Mouse (Mus musculus) Patski (cell line): Measurements from ENCODE around the gene Gm11037. TPM values are rescaled to one million over a fixed set of nuclear protein-coding genes. Genes with fewer than 3 reads are reported as not detected.

Experiments
- ATAC-seq: fragments of 100-300 bp; one replicate; pipeline ENCODE4 v1.8.0; 2021
- CTCF ChIA-PET: fragments of 350-600 bp; sonication (Branson Sonifier 250); formaldehyde crosslinking; loops from one replicate; lab custom pipeline; 2022; ENCODE audit warnings: inconsistent platforms; lab: Charles Lee
- POLR2A ChIA-PET: fragments of 350-600 bp; sonication (Branson Sonifier 250); formaldehyde crosslinking; loops from one replicate; lab custom pipeline; 2022; ENCODE audit warnings: antibody characterized with exemption, inconsistent platforms; lab: Charles Lee
- DNase-seq: peaks from one replicate; pipeline ENCODE4 v3.0.0-alpha.2; 2011; ENCODE audit warnings: low read depth, low spot score
- H3K27me3 ChIP-seq: fragments of 371-371 bp; one replicate; pipeline ENCODE4 v1.5.1; 2021
- CTCF ChIP-seq: fragments of 100-300 bp; IDR thresholded peaks from one replicate; pipeline ENCODE4 v1.5.1; 2021
- in situ Hi-C: fragments of 300-500 bp; cut with MboI; formaldehyde crosslinking; loops from 3 replicates; pipeline ENCODE4 v1.11.1; 2018; ENCODE audit warnings: low pct_unique_long_range_greater_than_20kb, mixed read lengths
- polyA plus RNA-seq: library from polyadenylated mRNA; unstranded; gene quantifications from one replicate; pipeline ENCODE4 v1.2.3, GENCODE M21; 2021

The Gm11037 gene
- polyA plus RNA-seq, 1 experiment from 2014 or later, result not detected

GRCm38 (mm10) chr2:131148353-131149253 lies 15.3 kb downstream of the Gm11037 start:
- TF ChIP-seq CTCF, result no peak
- CTCF ChIA-PET, result no interaction called here
- H3K27me3 ChIP-seq, result no peaks in the 10 kb centered on the region
- POLR2A ChIA-PET, result interaction anchor here (1.3 kb wide), 1 partner anchor 10 kb away, joined by 3 read pairs; no protein-coding TSS in a partner anchor
- DNase-seq (peak; percentile 65), ATAC-seq (peak; percentile 77)
- in situ Hi-C loops, result no loop called here

DNA sequence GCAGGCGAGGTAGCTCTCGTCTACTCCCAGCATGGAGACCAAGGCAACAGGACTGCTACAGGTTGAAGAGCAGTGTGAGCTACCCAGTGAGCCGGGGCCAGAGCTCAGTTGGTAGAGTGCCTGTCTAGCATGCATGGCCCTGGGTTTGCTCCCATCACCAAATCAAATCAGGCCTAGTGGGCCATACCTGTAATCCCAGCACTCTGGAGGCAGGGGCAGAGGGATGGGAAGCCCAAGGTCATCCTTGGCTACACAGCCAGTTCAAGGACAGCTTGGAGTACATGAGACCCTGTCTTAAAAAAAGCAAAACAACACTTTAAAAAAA lies 15.9 kb downstream of the Gm11037 start:
- CTCF ChIA-PET, result no interaction called here
- no peak for TF ChIP-seq CTCF
- DNase-seq (no peak), ATAC-seq (no peak)
- in situ Hi-C loops, result no loop called here
- POLR2A ChIA-PET, result interaction anchor here (1.3 kb wide), 1 partner anchor 9 kb away, joined by 3 read pairs; no protein-coding TSS in a partner anchor
- H3K27me3 ChIP-seq, result no peaks in the 10 kb centered on the region

DNA sequence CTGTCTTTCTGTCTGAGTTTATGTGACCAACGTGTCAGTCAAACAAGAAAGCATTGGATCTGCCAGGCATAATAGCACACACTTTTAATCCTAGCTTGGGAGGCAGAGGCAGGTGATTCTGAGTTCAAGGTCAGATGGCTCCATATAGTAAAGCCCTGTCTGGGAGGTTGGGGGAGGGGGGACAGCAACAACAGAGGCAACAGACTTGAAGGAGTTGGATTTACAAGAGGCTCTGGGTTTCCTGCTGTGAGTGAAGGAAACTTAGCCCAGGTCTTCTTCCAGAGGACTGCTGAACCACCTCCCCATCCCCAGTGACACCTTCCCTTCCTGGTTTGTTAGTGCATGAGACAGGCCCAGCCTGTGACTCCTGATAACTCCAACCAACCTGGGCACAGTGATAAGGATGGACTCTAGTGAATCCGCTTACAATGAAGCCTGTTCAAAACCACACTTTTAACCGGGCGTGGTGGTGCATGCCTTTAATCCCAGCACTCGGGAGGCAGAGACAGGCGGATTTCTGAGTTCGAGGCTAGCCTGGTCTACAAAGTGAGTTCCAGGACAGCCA lies 19.0 kb downstream of the Gm11037 start:
- no peak for ATAC-seq
- in situ Hi-C loops, result no loop called here
- no peaks in the 10 kb centered on the region for H3K27me3 ChIP-seq
- DNase-seq, result no peak
- ChIA-PET POLR2A (no interaction called here), CTCF (no interaction called here)
- TF ChIP-seq CTCF, result no peak

DNA sequence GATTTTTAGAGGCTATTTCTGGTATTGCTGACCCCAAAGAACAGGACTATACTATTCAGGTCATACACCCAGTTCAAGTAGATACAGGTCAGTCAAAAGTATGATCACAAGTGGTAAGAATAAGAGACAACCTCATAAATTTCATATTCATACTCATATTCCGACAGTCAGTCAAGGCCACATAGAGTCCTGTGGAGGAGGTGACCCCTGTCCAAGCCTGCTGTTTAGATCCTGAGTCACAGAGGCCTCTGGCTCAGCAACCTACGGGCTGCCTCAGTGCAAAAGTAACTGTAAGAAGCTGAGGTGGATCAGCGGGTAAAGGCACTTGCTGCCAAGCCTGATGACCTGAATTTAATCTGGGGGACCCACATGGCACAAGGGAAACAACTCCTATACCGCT lies 20.7 kb downstream of the Gm11037 start:
- no peak for DNase-seq

GRCm38 (mm10) chr2:131156987-131157386 lies 23.7 kb downstream of the Gm11037 start:
- no peaks in the 10 kb centered on the region for H3K27me3 ChIP-seq
- ATAC-seq, result no peak
- no peak for TF ChIP-seq CTCF
- in situ Hi-C loops, result no loop called here
- ChIA-PET CTCF (no interaction called here), POLR2A (no interaction called here)
- DNase-seq, result no peak

More for the DNA sequence above, 20.7 kb downstream of the Gm11037 start:
- in situ Hi-C loops, result no loop called here
- ATAC-seq, result no peak
- POLR2A ChIA-PET, result no interaction called here
- no peaks in the 10 kb centered on the region for H3K27me3 ChIP-seq
- CTCF ChIA-PET, result interaction anchor here (2.4 kb wide), 1 partner anchor 10 kb away, joined by 5 read pairs; no protein-coding TSS in a partner anchor
- TF ChIP-seq CTCF, result no peak

- peak; percentile 11 for ATAC-seq
- in situ Hi-C loops, result no loop called here
- POLR2A ChIA-PET, result interaction anchor here (0.6 to 2.8 kb wide), 5 partner anchors 12 to 171 kb away, joined by 4 to 8 read pairs (median 6); no protein-coding TSS in a partner anchor
- CTCF ChIA-PET, result interaction anchor here (0.9 to 3.0 kb wide), 6 partner anchors 10 to 103 kb away, joined by 3 to 11 read pairs (median 4); partner anchors contain the start of gene Spef1
- no peak for TF ChIP-seq CTCF
- H3K27me3 ChIP-seq, result no peaks in the 10 kb centered on the region
- no peak for DNase-seq
These were observed 26.2 kb downstream of the Gm11037 start for GRCm38 (mm10) chr2:131159491-131159910.

GRCm38 (mm10) chr2:131159938-131160581 lies 26.8 kb downstream of the Gm11037 start, which contains the start of gene 1700037H04Rik:
1700037H04Rik (minus strand) TSS chr2:131160081.
- in situ Hi-C loops, result loop anchor here (5.0 to 10.0 kb wide), 2 partner anchors 68 to 195 kb away; no protein-coding TSS in a partner anchor
- DNase-seq, result peak; percentile 85
- no peaks in the 10 kb centered on the region for H3K27me3 ChIP-seq
- ChIA-PET CTCF (interaction anchor here (0.9 to 3.0 kb wide), 7 partner anchors 9 to 103 kb away, joined by 3 to 11 read pairs (median 4); partner anchors contain the start of gene Spef1), POLR2A (interaction anchor here (0.6 to 2.8 kb wide), 5 partner anchors 11 to 172 kb away, joined by 4 to 8 read pairs (median 6); no protein-coding TSS in a partner anchor)
- peak; percentile 95 for ATAC-seq
- TF ChIP-seq CTCF, result no peak

GRCm38 (mm10) chr2:131160671-131161111 lies 27.4 kb downstream of the Gm11037 start:
- ChIA-PET POLR2A (interaction anchor here (1.2 to 2.8 kb wide), 4 partner anchors 11 to 66 kb away, joined by 4 to 8 read pairs (median 7); no protein-coding TSS in a partner anchor), CTCF (interaction anchor here (0.9 to 3.0 kb wide), 7 partner anchors 9 to 100 kb away, joined by 3 to 11 read pairs (median 4); no protein-coding TSS in a partner anchor)
- in situ Hi-C loops, result loop anchor here (5.0 to 10.0 kb wide), 2 partner anchors 68 to 196 kb away; no protein-coding TSS in a partner anchor
- TF ChIP-seq CTCF, result no peak
- ATAC-seq, result peak; percentile 22
- H3K27me3 ChIP-seq, result no peaks in the 10 kb centered on the region
- DNase-seq, result no peak

DNA sequence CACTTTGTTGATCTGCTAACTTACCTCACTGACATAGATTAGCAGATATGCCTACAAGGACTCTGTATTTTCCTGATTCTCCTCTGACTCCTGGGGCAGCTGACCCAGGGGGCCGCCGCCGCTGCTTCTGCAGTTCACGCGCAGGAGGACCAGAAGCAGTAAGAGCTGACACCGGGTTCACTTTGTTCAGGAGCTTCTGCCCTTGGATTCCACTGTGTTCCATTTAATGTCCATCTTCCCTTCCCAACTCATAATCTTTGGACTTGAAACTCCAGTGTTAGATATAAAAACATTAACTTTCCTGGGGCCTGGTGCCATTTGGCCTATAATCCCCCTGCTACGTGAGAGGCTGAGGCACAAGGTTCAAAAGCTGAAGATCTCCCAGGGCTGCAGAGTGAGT lies 30.6 kb downstream of the Gm11037 start:
- POLR2A ChIA-PET, result no interaction called here
- DNase-seq, result no peak
- CTCF ChIA-PET, result interaction anchor here (2.0 kb wide), 1 partner anchor 108 kb away, joined by 5 read pairs; no protein-coding TSS in a partner anchor

DNA sequence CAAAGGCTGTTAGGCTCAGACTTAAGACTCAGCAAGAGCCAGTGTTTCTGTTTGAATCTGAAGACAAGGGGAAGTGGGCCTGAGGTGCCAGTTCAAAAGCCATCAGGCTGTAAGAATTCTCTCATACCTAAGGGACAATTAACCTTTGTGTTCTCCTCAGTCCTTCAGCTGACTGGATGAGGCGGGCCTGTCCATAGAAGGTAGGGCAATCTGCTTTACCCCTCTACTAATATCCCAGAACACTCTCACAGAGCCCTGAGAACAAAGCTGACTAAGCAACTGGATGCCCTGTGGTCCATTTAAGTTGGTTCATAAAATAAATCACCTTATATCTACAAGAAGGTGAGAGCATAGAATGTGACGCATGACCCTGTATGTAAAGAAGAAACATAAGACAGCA lies 32.9 kb downstream of the Gm11037 start:
- in situ Hi-C loops, result loop anchor here (10.0 kb wide), 1 partner anchor 201 kb away; no protein-coding TSS in a partner anchor
- DNase-seq (no peak), ATAC-seq (no peak)
- CTCF ChIA-PET, result no interaction called here
- TF ChIP-seq CTCF, result no peak
- POLR2A ChIA-PET, result no interaction called here
- H3K27me3 ChIP-seq, result no peaks in the 10 kb centered on the region

More for the DNA sequence above, 30.6 kb downstream of the Gm11037 start:
- in situ Hi-C loops, result loop anchor here (5.0 to 10.0 kb wide), 2 partner anchors 72 to 199 kb away; no protein-coding TSS in a partner anchor
- no peak for ATAC-seq
- TF ChIP-seq CTCF, result no peak
- H3K27me3 ChIP-seq, result no peaks in the 10 kb centered on the region
